Mouse (Mus musculus) retina, embryonic 14.5 days (tissue): ENCODE data around the gene Gfi1b.

ENCODE experiments used
- DNase-seq: peaks from one replicate; pipeline ENCODE4 v3.0.0-alpha.2; 2015; ENCODE audit warnings: low spot score

Gene Gfi1b

GRCm38 (mm10) chr2:28621664-28622171 lies at the start of gene Gfi1b:
Gfi1b (minus strand) TSS chr2:28621982.
- DNase-seq: no peak

- DNase-seq: no peak
These were observed 49.7 kb upstream of the Gfi1b start for GRCm38 (mm10) chr2:28671438-28671837.

GRCm38 (mm10) chr2:28665818-28666217 lies 44.0 kb upstream of the Gfi1b start:
- DNase-seq: no peak

- DNase-seq: no peak
These were observed 41.1 kb upstream of the Gfi1b start for GRCm38 (mm10) chr2:28662891-28663290.

- DNase-seq: no peak
These were observed 34.4 kb upstream of the Gfi1b start for GRCm38 (mm10) chr2:28656216-28656615.

- peak; percentile 51 for DNase-seq
These were observed 32.5 kb upstream of the Gfi1b start for GRCm38 (mm10) chr2:28654295-28654694.

- DNase-seq: no peak
These were observed 31.6 kb upstream of the Gfi1b start for GRCm38 (mm10) chr2:28653351-28653750.

- DNase-seq: no peak
These were observed 28.7 kb upstream of the Gfi1b start for GRCm38 (mm10) chr2:28650526-28650925.

GRCm38 (mm10) chr2:28643081-28643480 lies 21.3 kb upstream of the Gfi1b start:
- DNase-seq: no peak

GRCm38 (mm10) chr2:28641435-28641941 lies 19.7 kb upstream of the Gfi1b start:
- DNase-seq: no peak

GRCm38 (mm10) chr2:28640461-28641424 lies 19.0 kb upstream of the Gfi1b start, which contains the start of gene Tsc1:
Tsc1 (plus strand) TSS chr2:28641228.
- DNase-seq: peak; percentile 97

GRCm38 (mm10) chr2:28639794-28640193 lies 18.0 kb upstream of the Gfi1b start:
- DNase-seq: peak; percentile 41

GRCm38 (mm10) chr2:28638886-28639285 lies 17.1 kb upstream of the Gfi1b start:
- DNase-seq: peak; percentile 67

GRCm38 (mm10) chr2:28638352-28638751 lies 16.6 kb upstream of the Gfi1b start:
- DNase-seq: no peak

GRCm38 (mm10) chr2:28637106-28637845 lies 15.5 kb upstream of the Gfi1b start:
- no peak for DNase-seq

- no peak for DNase-seq
These were observed 13.4 kb upstream of the Gfi1b start for GRCm38 (mm10) chr2:28635199-28635598.

GRCm38 (mm10) chr2:28633136-28633535 lies 11.4 kb upstream of the Gfi1b start:
- no peak for DNase-seq

GRCm38 (mm10) chr2:28632626-28633025 lies 10.8 kb upstream of the Gfi1b start:
- DNase-seq: no peak

GRCm38 (mm10) chr2:28629911-28630381 lies 8.2 kb upstream of the Gfi1b start:
- no peak for DNase-seq

- DNase-seq: no peak
These were observed 6.3 kb upstream of the Gfi1b start for GRCm38 (mm10) chr2:28628053-28628452.

GRCm38 (mm10) chr2:28626038-28626437 lies 4.3 kb upstream of the Gfi1b start:
- no peak for DNase-seq

GRCm38 (mm10) chr2:28624870-28625269 lies 3.1 kb upstream of the Gfi1b start:
- no peak for DNase-seq
